Mouse (Mus musculus) T-helper 1 cell (primary cell): ENCODE measurements at regions not wholly inside any gene's neighbourhood (a gene's known extent, or its start where the extent isn't known, plus 50 kb on each side); places are given as distances from the start of the nearest gene placed in this dataset.

Experiments used
- in situ Hi-C: fragments of 300-600 bp; cut with MboI, MseI; formaldehyde crosslinking; loops from one replicate; pipeline ENCODE4 v1.15.1; 2025; ENCODE audit warnings: high pct_unique_total_duplicates

GRCm38 (mm10) chr8:126160356-126160975 lies 137.9 kb upstream of the Slc35f3 start:
- in situ Hi-C loops: no loop called here

DNA sequence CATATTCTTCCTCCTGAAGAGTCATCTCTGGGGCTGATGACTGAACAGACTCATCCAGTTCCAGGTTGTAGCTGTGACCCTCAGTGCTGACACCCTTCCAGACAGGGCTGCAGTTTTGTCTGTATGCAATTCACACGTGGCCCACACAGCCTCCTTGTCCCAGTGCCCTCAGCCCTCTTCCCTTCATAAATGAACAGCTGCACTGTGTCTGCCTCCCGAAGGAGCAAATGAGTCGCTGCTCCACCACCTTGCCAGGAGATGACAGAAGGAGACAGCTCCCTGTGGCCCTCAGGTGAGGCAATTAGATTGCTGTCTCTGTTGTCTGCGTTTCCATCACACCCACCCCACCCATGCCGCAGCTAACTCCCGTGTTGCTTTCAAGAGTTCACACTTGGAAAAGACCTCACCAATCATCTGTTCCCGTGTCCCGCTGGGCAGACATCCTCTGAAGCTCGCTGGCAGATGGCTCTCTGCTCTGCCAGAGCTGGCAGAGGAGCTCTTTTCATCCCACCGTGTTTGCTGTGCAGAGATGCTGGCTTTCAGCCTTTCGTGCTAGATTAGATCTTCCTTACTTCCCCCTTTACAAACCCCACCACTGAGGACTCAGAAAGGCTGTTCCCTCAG lies 135.5 kb upstream of the Slc35f3 start:
- in situ Hi-C loops: no loop called here

DNA sequence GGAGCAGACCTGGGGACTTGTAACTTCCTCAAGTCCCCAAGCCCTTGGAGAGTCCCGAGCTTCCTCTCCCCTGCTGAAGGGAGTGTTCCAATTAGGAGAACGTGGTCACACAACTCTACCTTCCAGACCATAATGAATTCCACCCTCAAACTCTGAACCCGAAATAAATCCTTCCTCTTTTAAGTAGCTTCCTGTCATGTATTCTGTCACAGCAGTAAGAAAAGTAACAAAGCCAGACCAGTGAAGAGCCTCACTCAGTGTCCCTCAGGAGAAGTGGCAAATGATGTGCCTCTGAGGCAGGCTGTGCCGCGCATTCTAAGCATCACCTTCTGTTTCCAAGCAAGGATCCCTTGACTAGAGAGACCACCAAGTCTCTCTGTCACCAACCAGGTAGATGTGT lies 134.4 kb upstream of the Slc35f3 start:
- in situ Hi-C loops: no loop called here

DNA sequence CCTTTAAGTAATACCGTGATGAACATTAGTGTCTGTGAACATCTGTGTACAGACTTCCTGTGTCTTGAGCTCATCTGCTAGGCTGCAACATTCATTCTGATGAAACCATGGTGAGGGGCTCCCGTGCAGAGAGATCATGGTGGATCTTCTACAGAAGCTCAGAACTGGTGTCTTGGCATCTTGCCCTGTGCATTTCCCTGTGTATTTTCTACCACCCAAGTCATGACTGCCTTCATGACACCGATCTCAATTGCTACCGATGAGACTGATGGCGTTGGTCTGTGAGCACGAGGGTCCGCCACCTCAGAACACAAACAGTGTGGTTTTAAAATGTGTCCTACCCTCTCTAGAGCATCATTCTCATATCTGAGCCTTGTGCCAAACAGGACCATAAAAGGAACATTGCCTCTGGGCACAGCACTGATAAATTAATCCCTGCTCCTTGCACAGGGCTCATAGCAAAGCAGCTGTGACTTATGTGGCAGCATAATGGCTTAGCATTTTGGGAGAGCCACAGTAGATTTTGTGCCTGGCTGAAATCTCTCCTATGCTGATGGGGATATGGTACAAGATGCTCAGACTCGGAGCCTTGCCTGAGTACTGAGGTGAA lies 132.8 kb upstream of the Slc35f3 start:
- in situ Hi-C loops: no loop called here

GRCm38 (mm10) chr8:126166394-126166793 lies 132.0 kb upstream of the Slc35f3 start:
- in situ Hi-C loops: no loop called here

- in situ Hi-C loops: no loop called here
These were observed 123.9 kb upstream of the Slc35f3 start for GRCm38 (mm10) chr8:126174451-126174850.

- in situ Hi-C loops: no loop called here
These were observed 122.1 kb upstream of the Slc35f3 start for GRCm38 (mm10) chr8:126176305-126176704.

GRCm38 (mm10) chr8:126177855-126178254 lies 120.5 kb upstream of the Slc35f3 start:
- in situ Hi-C loops: no loop called here

- in situ Hi-C loops: loop anchor here (10.0 kb wide), 1 partner anchor 1356 kb away; no protein-coding TSS in a partner anchor
These were observed 109.5 kb upstream of the Slc35f3 start for GRCm38 (mm10) chr8:126188741-126189285.

DNA sequence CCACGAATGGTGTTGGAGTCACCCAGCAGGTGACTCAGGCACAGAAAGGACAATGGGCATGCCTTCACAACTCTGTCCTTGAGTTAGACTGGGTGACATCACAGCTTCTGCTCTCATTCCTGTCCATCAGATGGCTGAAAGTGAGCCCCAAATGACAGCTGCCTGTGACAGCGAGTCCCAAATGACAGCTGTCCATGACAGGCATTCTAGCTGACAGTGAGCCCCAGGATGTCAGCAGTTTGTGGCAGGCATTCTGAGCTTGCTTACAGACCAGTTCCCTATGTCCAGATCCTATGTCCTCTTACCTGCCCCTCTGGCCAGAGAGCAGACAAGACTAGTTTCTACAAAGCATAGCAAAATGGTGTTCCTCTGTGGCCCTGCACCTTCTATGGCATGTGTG lies 102.7 kb upstream of the Slc35f3 start:
- in situ Hi-C loops: loop anchor here (10.0 kb wide), 1 partner anchor 1319 kb away; no protein-coding TSS in a partner anchor

- in situ Hi-C loops: loop anchor here (10.0 kb wide), 1 partner anchor 1944 kb away; no protein-coding TSS in a partner anchor
These were observed 87.8 kb upstream of the Slc35f3 start for GRCm38 (mm10) chr8:126210561-126210960.

DNA sequence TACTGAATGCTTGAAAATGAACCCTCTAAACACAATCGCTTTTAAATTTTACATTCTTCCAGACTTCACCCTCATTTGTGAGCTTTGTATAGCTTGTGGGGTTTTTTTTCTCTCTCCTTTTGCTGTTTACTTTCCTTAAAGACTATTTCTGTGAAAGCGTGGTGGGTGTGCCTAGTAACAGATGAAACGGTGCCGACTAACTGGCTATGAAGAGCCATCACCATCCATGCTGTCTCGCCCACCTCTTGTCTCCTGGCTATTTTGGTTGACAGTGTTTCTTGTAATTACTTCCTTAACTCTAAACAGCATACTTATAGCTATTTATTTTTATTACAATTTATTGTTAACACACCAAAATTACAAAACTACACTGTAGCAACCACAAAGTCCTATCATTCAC lies 85.6 kb upstream of the Slc35f3 start:
- in situ Hi-C loops: loop anchor here (10.0 kb wide), 1 partner anchor 1942 kb away; no protein-coding TSS in a partner anchor

- in situ Hi-C loops: loop anchor here (10.0 kb wide), 1 partner anchor 1940 kb away; no protein-coding TSS in a partner anchor
These were observed 83.8 kb upstream of the Slc35f3 start for GRCm38 (mm10) chr8:126214571-126214970.

- in situ Hi-C loops: loop anchor here (10.0 kb wide), 1 partner anchor 1938 kb away; no protein-coding TSS in a partner anchor
These were observed 82.0 kb upstream of the Slc35f3 start for GRCm38 (mm10) chr8:126216391-126216790.

DNA sequence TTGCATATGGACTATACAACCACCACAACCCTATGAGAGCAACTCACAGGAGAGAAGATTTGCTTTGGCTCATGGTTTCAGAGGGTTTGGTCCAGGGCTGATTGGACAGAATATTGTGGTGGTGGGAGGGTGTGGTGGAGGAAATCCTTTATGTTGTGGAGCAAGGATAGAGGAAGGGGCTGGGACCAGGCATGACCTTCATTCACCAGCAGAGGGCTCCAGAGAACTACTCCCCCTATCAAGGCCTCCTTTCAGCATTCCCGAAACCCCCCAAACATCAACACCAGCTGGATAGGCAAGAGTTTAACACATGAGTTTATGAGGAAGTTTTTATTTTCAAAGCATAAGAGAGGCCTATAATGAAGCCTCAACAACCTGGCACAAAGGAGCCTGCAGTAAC lies 76.7 kb upstream of the Slc35f3 start:
- in situ Hi-C loops: no loop called here

- in situ Hi-C loops: no loop called here
These were observed 66.6 kb upstream of the Slc35f3 start for GRCm38 (mm10) chr8:126231801-126232200.

- in situ Hi-C loops: no loop called here
These were observed 65.8 kb upstream of the Slc35f3 start for GRCm38 (mm10) chr8:126232521-126232920.

DNA sequence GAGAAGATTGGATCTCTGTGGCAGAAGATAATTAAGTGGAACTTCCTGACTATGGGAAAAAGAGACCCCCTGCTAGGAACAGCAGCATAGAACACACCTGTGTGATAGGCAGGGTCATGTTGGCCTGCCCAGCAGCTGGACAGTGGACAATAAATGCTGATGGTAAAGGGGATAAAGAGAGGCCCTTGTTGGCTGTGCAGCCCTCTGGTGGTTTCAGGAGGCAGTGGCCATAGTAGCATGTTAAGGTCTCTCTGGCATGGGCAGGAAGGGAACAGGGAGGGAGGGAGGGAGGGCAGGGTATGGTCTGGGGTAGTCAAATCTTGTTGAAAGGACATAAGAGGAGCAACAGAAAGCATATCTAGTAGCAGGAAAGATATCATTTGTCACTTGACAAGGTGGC lies 58.7 kb upstream of the Slc35f3 start:
- in situ Hi-C loops: no loop called here

DNA sequence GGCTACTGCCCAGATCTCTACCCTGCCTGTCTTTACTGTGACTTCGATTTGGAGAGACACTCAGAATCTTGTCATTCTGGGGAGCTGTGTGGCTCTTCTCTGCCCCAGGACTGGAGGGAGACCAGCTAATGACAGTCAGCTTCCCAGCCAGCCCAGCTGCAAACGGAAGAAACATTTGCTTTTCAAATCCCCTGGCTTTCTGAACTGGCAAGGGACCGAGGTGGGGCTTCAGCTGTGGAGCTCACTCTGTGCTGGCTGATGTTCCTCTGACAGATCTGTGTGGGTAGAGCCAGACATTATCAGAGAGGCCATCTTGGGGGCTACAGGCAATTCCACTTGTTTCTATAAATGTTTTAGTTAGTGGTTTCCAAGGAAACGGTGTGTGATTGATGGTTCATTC lies 54.0 kb upstream of the Slc35f3 start:
- in situ Hi-C loops: no loop called here
